Mouse (Mus musculus) neural tube, embryonic 13.5 days (tissue): ENCODE measurements around the gene Gse1. TPM values are rescaled to one million over a fixed set of nuclear protein-coding genes. Genes with fewer than 3 reads are reported as not detected.

Experiments used
- ATAC-seq: fragments of 200-750 bp; cut with Nextera tagmentation; 2 replicates; pipeline ENCODE4 v1.8.0; 2017; ENCODE audit warnings: low read depth, mild to moderate bottlenecking, moderate TSS enrichment, moderate library complexity
- H3K27ac ChIP-seq: fragments of 300-500 bp; sonication (generic); replicated peaks from 2 replicates; pipeline ENCODE4 v1.5.1; 2015; ENCODE audit warnings: moderate library complexity, mild to moderate bottlenecking, inconsistent platforms
- H3K27me3 ChIP-seq: fragments of 300-500 bp; sonication (generic); 2 replicates; pipeline ENCODE4 v1.6.1; 2015; ENCODE audit warnings: mild to moderate bottlenecking, inconsistent platforms
- H3K36me3 ChIP-seq: fragments of 300-500 bp; sonication (generic); 2 replicates; pipeline ENCODE4 v1.6.1; 2015; ENCODE audit warnings: mild to moderate bottlenecking, inconsistent platforms
- H3K4me1 ChIP-seq: fragments of 300-500 bp; sonication (generic); replicated peaks from 2 replicates; pipeline ENCODE4 v1.6.1; 2015; ENCODE audit warnings: inconsistent platforms
- H3K4me2 ChIP-seq: fragments of 300-500 bp; sonication (generic); 2 replicates; pipeline ENCODE4 v1.6.1; 2015; ENCODE audit warnings: inconsistent platforms, mild to moderate bottlenecking, moderate library complexity
- H3K4me3 ChIP-seq: fragments of 300-500 bp; sonication (generic); 2 replicates; pipeline ENCODE4 v1.5.1; 2015; ENCODE audit warnings: mild to moderate bottlenecking, inconsistent platforms
- H3K9ac ChIP-seq: fragments of 300-500 bp; sonication (generic); 2 replicates; pipeline ENCODE4 v1.6.1; 2015; ENCODE audit warnings: moderate library complexity, mild to moderate bottlenecking, inconsistent platforms
- H3K9me3 ChIP-seq: fragments of 300-500 bp; sonication (generic); 2 replicates; pipeline ENCODE4 v1.6.1; 2016; ENCODE audit warnings: inconsistent platforms
- WGBS: fragments of 180-500 bp; shearing (Covaris S2); methylation state at CpG from one replicate; pipeline ENCODE4 v1.1.7; 2015; 5-methylcytosine and 5-hydroxymethylcytosine counted together
- polyA plus RNA-seq: library from polyadenylated mRNA; unstranded; fragments of >200 nt; fragmentation: Nextera tagmentation; extraction: Ambion mirVana; gene quantifications from 2 replicates; pipeline ENCODE4 v1.2.1, GENCODE M21; 2015

Gse1 gene
- polyA plus RNA-seq, 1 experiment from 2014 or later = 17.1 TPM

GRCm38 (mm10) chr8:120563348-120563724 lies 335.1 kb downstream of the Gse1 start:
- peaks cover 25% of the 10 kb centered on the region for H3K36me3 ChIP-seq
- peak overlapping the region; percentile 89 for H3K27ac ChIP-seq
- H3K9me3 ChIP-seq = no peaks in the 10 kb centered on the region
- H3K27me3 ChIP-seq = no peaks in the 10 kb centered on the region
- no peak overlapping the region for H3K4me3 ChIP-seq
- peak; percentile 17 for ATAC-seq
- peak overlapping the region; percentile 15 for H3K4me2 ChIP-seq
- peaks cover 94% of the 10 kb centered on the region for H3K4me1 ChIP-seq
- peak overlapping the region; percentile 22; the same call in 1 of the 2 replicates for H3K9ac ChIP-seq
- 8% methylated on average over 8 of the region's 8 CpGs for WGBS

GRCm38 (mm10) chr8:120563851-120564837 lies 335.9 kb downstream of the Gse1 start:
- Histone ChIP-seq H3K4me2 (peak overlapping the region; percentile 15), H3K9me3 (no peaks in the 10 kb centered on the region), H3K36me3 (peaks cover 28% of the 10 kb centered on the region), H3K4me3 (no peak overlapping the region), H3K4me1 (peaks cover 86% of the 10 kb centered on the region), H3K27me3 (no peaks in the 10 kb centered on the region), H3K9ac (peak overlapping the region; percentile 22; the same call in 1 of the 2 replicates), H3K27ac (peak overlapping the region; percentile 89)
- ATAC-seq = peak; percentile 53
- WGBS = 14% methylated on average over 20 of the region's 20 CpGs

GRCm38 (mm10) chr8:120565151-120565711 lies 337.0 kb downstream of the Gse1 start:
- peaks cover 39% of the 10 kb centered on the region for H3K36me3 ChIP-seq
- H3K4me3 ChIP-seq = no peak overlapping the region
- no peaks in the 10 kb centered on the region for H3K9me3 ChIP-seq
- H3K9ac ChIP-seq = peak overlapping the region; percentile 13; the same call in 1 of the 2 replicates
- H3K4me1 ChIP-seq = peaks cover 83% of the 10 kb centered on the region
- H3K27ac ChIP-seq = peak overlapping the region; percentile 89
- no peak overlapping the region for H3K4me2 ChIP-seq
- ATAC-seq = peak; percentile 20
- WGBS = 14% methylated on average over 7 of the region's 7 CpGs
- H3K27me3 ChIP-seq = no peaks in the 10 kb centered on the region

- Histone ChIP-seq H3K4me3 (no peak overlapping the region), H3K27me3 (no peaks in the 10 kb centered on the region), H3K4me2 (no peak overlapping the region), H3K9me3 (no peaks in the 10 kb centered on the region), H3K36me3 (peaks cover 53% of the 10 kb centered on the region), H3K9ac (peak overlapping the region; percentile 14; the same call in 1 of the 2 replicates), H3K4me1 (peaks cover 74% of the 10 kb centered on the region), H3K27ac (peak overlapping the region; percentile 89)
- WGBS = 68% methylated on average over 8 of the region's 8 CpGs
- no peak for ATAC-seq
These were observed 338.4 kb downstream of the Gse1 start for GRCm38 (mm10) chr8:120566681-120567080.

GRCm38 (mm10) chr8:120567731-120568130 lies 339.5 kb downstream of the Gse1 start:
- ATAC-seq = no peak
- H3K4me3 ChIP-seq = no peak overlapping the region
- H3K27ac ChIP-seq = 0 out of 2 replicates have a peak overlapping the region, but pooled peaks have one; percentile 38
- peaks cover 63% of the 10 kb centered on the region for H3K36me3 ChIP-seq
- no peaks in the 10 kb centered on the region for H3K27me3 ChIP-seq
- no peaks in the 10 kb centered on the region for H3K9me3 ChIP-seq
- H3K4me2 ChIP-seq = no peak overlapping the region
- WGBS = 97% methylated on average over 17 of the region's 17 CpGs
- H3K4me1 ChIP-seq = peaks cover 64% of the 10 kb centered on the region
- no peak overlapping the region for H3K9ac ChIP-seq

GRCm38 (mm10) chr8:120568164-120568798 lies 340.0 kb downstream of the Gse1 start:
- Histone ChIP-seq H3K4me2 (no peak overlapping the region), H3K9ac (no peak overlapping the region), H3K4me1 (peaks cover 58% of the 10 kb centered on the region), H3K9me3 (no peaks in the 10 kb centered on the region), H3K4me3 (no peak overlapping the region), H3K27me3 (no peaks in the 10 kb centered on the region), H3K36me3 (peaks cover 69% of the 10 kb centered on the region), H3K27ac (0 out of 2 replicates have a peak overlapping the region, but pooled peaks have one; percentile 38)
- WGBS = 96% methylated on average over 37 of the region's 37 CpGs
- ATAC-seq = no peak

- H3K9ac ChIP-seq = no peak overlapping the region
- peaks cover 77% of the 10 kb centered on the region for H3K36me3 ChIP-seq
- H3K4me2 ChIP-seq = no peak overlapping the region
- peak overlapping the region; percentile 46; the same call in 1 of the 2 replicates for H3K27ac ChIP-seq
- no peak overlapping the region for H3K4me3 ChIP-seq
- H3K27me3 ChIP-seq = no peaks in the 10 kb centered on the region
- no peak for ATAC-seq
- no peaks in the 10 kb centered on the region for H3K9me3 ChIP-seq
- H3K4me1 ChIP-seq = peaks cover 50% of the 10 kb centered on the region
- WGBS = 93% methylated on average over 17 of the region's 17 CpGs
These were observed 340.9 kb downstream of the Gse1 start for GRCm38 (mm10) chr8:120569123-120569522.

- Histone ChIP-seq H3K27me3 (no peaks in the 10 kb centered on the region), H3K36me3 (peaks cover 87% of the 10 kb centered on the region), H3K27ac (peak overlapping the region; percentile 46), H3K9me3 (no peaks in the 10 kb centered on the region), H3K4me2 (no peak overlapping the region), H3K4me3 (no peak overlapping the region), H3K9ac (no peak overlapping the region; the same call in 1 of the 2 replicates), H3K4me1 (peaks cover 40% of the 10 kb centered on the region)
- no peak for ATAC-seq
- WGBS = 59% methylated on average over 13 of the region's 13 CpGs
These were observed 341.9 kb downstream of the Gse1 start for GRCm38 (mm10) chr8:120569939-120570715.

- WGBS = 73% methylated on average over 8 of the region's 8 CpGs
- H3K9me3 ChIP-seq = no peaks in the 10 kb centered on the region
- H3K4me2 ChIP-seq = no peak overlapping the region
- H3K27me3 ChIP-seq = no peaks in the 10 kb centered on the region
- peaks cover 99% of the 10 kb centered on the region for H3K36me3 ChIP-seq
- no peak overlapping the region for H3K4me3 ChIP-seq
- H3K9ac ChIP-seq = no peak overlapping the region
- peaks cover 37% of the 10 kb centered on the region for H3K4me1 ChIP-seq
- ATAC-seq = no peak
- no peak overlapping the region for H3K27ac ChIP-seq
These were observed 343.3 kb downstream of the Gse1 start for GRCm38 (mm10) chr8:120571561-120571960.

- H3K27me3 ChIP-seq = no peaks in the 10 kb centered on the region
- H3K36me3 ChIP-seq = peaks cover 99% of the 10 kb centered on the region
- ATAC-seq = no peak
- H3K4me1 ChIP-seq = peaks cover 31% of the 10 kb centered on the region
- H3K9me3 ChIP-seq = no peaks in the 10 kb centered on the region
- no peak overlapping the region for H3K4me2 ChIP-seq
- no peak overlapping the region for H3K27ac ChIP-seq
- 82% methylated on average over 21 of the region's 21 CpGs for WGBS
- no peak overlapping the region for H3K4me3 ChIP-seq
- no peak overlapping the region; the same call in 1 of the 2 replicates for H3K9ac ChIP-seq
These were observed 344.3 kb downstream of the Gse1 start for GRCm38 (mm10) chr8:120572534-120572933.

GRCm38 (mm10) chr8:120573866-120574265 lies 345.6 kb downstream of the Gse1 start:
- Histone ChIP-seq H3K27me3 (no peaks in the 10 kb centered on the region), H3K4me1 (peaks cover 32% of the 10 kb centered on the region), H3K27ac (no peak overlapping the region), H3K36me3 (peaks cover 99% of the 10 kb centered on the region), H3K4me2 (no peak overlapping the region), H3K9me3 (no peaks in the 10 kb centered on the region), H3K4me3 (no peak overlapping the region), H3K9ac (no peak overlapping the region)
- 70% methylated on average over 11 of the region's 11 CpGs for WGBS
- no peak for ATAC-seq
